In genomic region chr6:140705132-140705531, GRCm38 (mm10) we compare ENCODE assay signal across 25 mouse cellular contexts. TPM values are rescaled to one million over a fixed set of nuclear protein-coding genes. Genes with fewer than 3 reads are reported as not detected.
"Had no signal": no experiment of that assay in that cellular context is flagged by ENCODE, and none has a peak within 500 bp of the region (broad histone marks: within the 10 kb centered on the region; RNA-seq: fewer than 3 reads in every experiment).

No protein-coding gene starts in this region.

- H3K36me3 ChIP-seq: liver, embryonic 12.5 days; liver, embryonic 15.5 days; lung, embryonic 15.5 days; midbrain, embryonic 10.5 days; midbrain, embryonic 13.5 days; neural tube, embryonic 13.5 days had no signal

- H3K27ac ChIP-seq: liver, embryonic 12.5 days; liver, embryonic 15.5 days; lung, embryonic 15.5 days; midbrain, embryonic 10.5 days; midbrain, embryonic 13.5 days; neural tube, embryonic 13.5 days had no signal

- H3K27me3 ChIP-seq: liver, embryonic 12.5 days; liver, embryonic 15.5 days; lung, embryonic 15.5 days; midbrain, embryonic 13.5 days; neural tube, embryonic 13.5 days had no signal

- ATAC-seq: liver, embryonic 12.5 days; midbrain, embryonic 13.5 days; midbrain, embryonic 16.5 days had no signal

- H3K4me3 ChIP-seq: liver, embryonic 12.5 days; liver, embryonic 15.5 days; lung, embryonic 15.5 days; megakaryocyte, embryonic 14.5 days; midbrain, embryonic 10.5 days; midbrain, embryonic 13.5 days; myocyte; neural tube, embryonic 13.5 days had no signal

- H3K9me3 ChIP-seq: liver, embryonic 12.5 days; liver, embryonic 15.5 days; lung, embryonic 15.5 days; midbrain, embryonic 10.5 days; midbrain, embryonic 13.5 days had no signal

- H3K4me2 ChIP-seq: liver, embryonic 12.5 days; liver, embryonic 15.5 days; lung, embryonic 15.5 days; midbrain, embryonic 13.5 days; neural tube, embryonic 13.5 days had no signal

- H3K4me1 ChIP-seq: liver, embryonic 12.5 days; liver, embryonic 15.5 days; lung, embryonic 15.5 days; midbrain, embryonic 13.5 days; neural tube, embryonic 13.5 days had no signal

- H3K9ac ChIP-seq: liver, embryonic 12.5 days; liver, embryonic 15.5 days; lung, embryonic 15.5 days; midbrain, embryonic 13.5 days; neural tube, embryonic 13.5 days had no signal

- DNase-seq: kidney, adult 11 months; kidney, adult 8-10 months; kidney, postnatal 10 days; kidney, postnatal 4 days; liver; lung, adult 18-20 months; lung, postnatal 10 days; lung, postnatal 36 days; retina, postnatal 1 day; right cerebral cortex, postnatal 25 days; spleen, adult 18-20 months; thymus, adult 2 months; thymus, postnatal 14 days; thymus, postnatal 4 days had no signal

RNA-seq across cellular contexts. Expression of gene Gm11077, which starts 24.0 kb away (rescaled TPM):
- polyA plus RNA-seq: intestine, embryonic 14.5 days; liver, embryonic 12.5 days; liver, embryonic 15.5 days; lung, embryonic 15.5 days; midbrain, embryonic 10.5 days; midbrain, embryonic 13.5 days; midbrain, embryonic 16.5 days; myocyte; neural tube, embryonic 13.5 days; stomach, embryonic 16.5 days; thymus, adult 2 months had no signal
